Mouse (Mus musculus) embryonic facial prominence, embryonic 11.5 days (tissue): ENCODE measurements at regions not wholly inside any gene's neighbourhood (a gene's known extent, or its start where the extent isn't known, plus 50 kb on each side); places are given as distances from the start of the nearest gene placed in this dataset.
"Not testable (repeated sequence)": the region's sequence is repeated elsewhere in the genome, so short reads cannot be mapped to it uniquely, and the experiment has no call there.

Source experiments
- ATAC-seq: fragments of 200-750 bp; cut with Nextera tagmentation; replicated peaks from 2 replicates; pipeline ENCODE4 v1.8.0; 2017; ENCODE audit warnings: low read depth; ENCODE audit not compliant: insufficient number of reproducible peaks, low FRiP score, low TSS enrichment
- DNase-seq: peaks from one replicate; pipeline ENCODE4 v3.0.0-alpha.2; 2015; ENCODE audit warnings: low spot score
- H3K27ac ChIP-seq: fragments of 300-500 bp; sonication (generic); replicated peaks from 2 replicates; pipeline ENCODE4 v1.5.1; 2014; ENCODE audit warnings: mild to moderate bottlenecking, low read depth, low read length, control low read depth
- H3K27me3 ChIP-seq: fragments of 300-500 bp; sonication (generic); 2 replicates; pipeline ENCODE4 v1.6.1; 2014; ENCODE audit warnings: mild to moderate bottlenecking, low read length, moderate library complexity, mixed read lengths; ENCODE audit not compliant: control insufficient read depth, insufficient read depth
- H3K36me3 ChIP-seq: fragments of 300-500 bp; sonication (generic); replicated peaks from 2 replicates; pipeline ENCODE4 v1.6.1; 2014; ENCODE audit warnings: low read depth, mild to moderate bottlenecking, low read length, moderate library complexity, mixed read lengths; ENCODE audit not compliant: control insufficient read depth, insufficient read depth
- H3K4me1 ChIP-seq: fragments of 300-500 bp; sonication (generic); 2 replicates; pipeline ENCODE4 v1.6.1; 2014; ENCODE audit warnings: low read length, mixed read lengths; ENCODE audit not compliant: control insufficient read depth, insufficient read depth
- H3K4me2 ChIP-seq: fragments of 300-500 bp; sonication (generic); 2 replicates; pipeline ENCODE4 v1.6.1; 2014; ENCODE audit warnings: low read depth, mild to moderate bottlenecking, control low read depth, low read length, moderate library complexity
- H3K4me3 ChIP-seq: fragments of 300-500 bp; sonication (generic); 2 replicates; pipeline ENCODE4 v1.5.1; 2014; ENCODE audit warnings: low read depth, low read length, control low read depth
- H3K9ac ChIP-seq: fragments of 300-500 bp; sonication (generic); replicated peaks from 2 replicates; pipeline ENCODE4 v1.6.1; 2014; ENCODE audit warnings: mild to moderate bottlenecking, control low read depth, low read length
- H3K9me3 ChIP-seq: fragments of 300-500 bp; sonication (generic); replicated peaks from 2 replicates; pipeline ENCODE4 v1.6.1; 2016; ENCODE audit warnings: mild to moderate bottlenecking, low read length, inconsistent platforms, mixed read lengths; ENCODE audit not compliant: control insufficient read depth
- WGBS: fragments of 180-500 bp; shearing (Covaris S2); extraction: QIAGEN DNeasy Blood & Tissue Kit; methylation state at CpG from one replicate; pipeline ENCODE4 v1.1.7; 2014; 5-methylcytosine and 5-hydroxymethylcytosine counted together

GRCm38 (mm10) chr2:94695212-94695611, 257.3 kb upstream of the Api5 start:
- Histone ChIP-seq H3K4me3 (no peak overlapping the region), H3K4me2 (no peak overlapping the region), H3K4me1 (no peaks in the 10 kb centered on the region), H3K36me3 (no peaks in the 10 kb centered on the region), H3K27me3 (no peaks in the 10 kb centered on the region), H3K27ac (no peak overlapping the region), H3K9me3 (no peaks in the 10 kb centered on the region), H3K9ac (no peak overlapping the region)
- DNase-seq (no peak), ATAC-seq (no peak)
- 87% methylated on average over 3 of the region's 3 CpGs for WGBS

GRCm38 (mm10) chr2:94690560-94690959, 252.6 kb upstream of the Api5 start:
- no peaks in the 10 kb centered on the region for H3K9me3 ChIP-seq
- H3K27me3 ChIP-seq: no peaks in the 10 kb centered on the region
- H3K36me3 ChIP-seq: no peaks in the 10 kb centered on the region
- DNase-seq (no peak), ATAC-seq (no peak)
- no peak overlapping the region for H3K9ac ChIP-seq
- no peaks in the 10 kb centered on the region for H3K4me1 ChIP-seq
- no peak overlapping the region for H3K4me3 ChIP-seq
- no peak overlapping the region for H3K27ac ChIP-seq
- WGBS: 63% methylated on average over 4 of the region's 4 CpGs
- H3K4me2 ChIP-seq: no peak overlapping the region

GRCm38 (mm10) chr2:94685619-94686018, 247.7 kb upstream of the Api5 start:
- not testable (repeated sequence) for H3K9ac ChIP-seq, H3K9me3 ChIP-seq, H3K36me3 ChIP-seq, H3K27me3 ChIP-seq, H3K4me1 ChIP-seq, H3K4me3 ChIP-seq, H3K27ac ChIP-seq, ATAC-seq, DNase-seq, H3K4me2 ChIP-seq
- WGBS: 92% methylated on average over 2 of the region's 5 CpGs

- no peak overlapping the region for H3K4me2 ChIP-seq
- WGBS: 86% methylated on average over 6 of the region's 6 CpGs
- H3K9ac ChIP-seq: no peak overlapping the region
- H3K36me3 ChIP-seq: no peaks in the 10 kb centered on the region
- ATAC-seq (no peak), DNase-seq (no peak)
- H3K4me3 ChIP-seq: no peak overlapping the region
- no peaks in the 10 kb centered on the region for H3K4me1 ChIP-seq
- no peaks in the 10 kb centered on the region for H3K9me3 ChIP-seq
- no peak overlapping the region for H3K27ac ChIP-seq
- no peaks in the 10 kb centered on the region for H3K27me3 ChIP-seq
These were observed 242.3 kb upstream of the Api5 start for GRCm38 (mm10) chr2:94680096-94680765.

- ATAC-seq (no peak), DNase-seq (no peak)
- H3K4me1 ChIP-seq: no peaks in the 10 kb centered on the region
- H3K9ac ChIP-seq: no peak overlapping the region
- no peak overlapping the region for H3K4me2 ChIP-seq
- WGBS: 93% methylated on average over 2 of the region's 2 CpGs
- no peaks in the 10 kb centered on the region for H3K27me3 ChIP-seq
- H3K9me3 ChIP-seq: no peaks in the 10 kb centered on the region
- no peak overlapping the region for H3K27ac ChIP-seq
- H3K4me3 ChIP-seq: no peak overlapping the region
- no peaks in the 10 kb centered on the region for H3K36me3 ChIP-seq
These were observed 227.9 kb upstream of the Api5 start for GRCm38 (mm10) chr2:94665850-94666249.

GRCm38 (mm10) chr2:94658426-94658825, 220.5 kb upstream of the Api5 start:
- no peak overlapping the region for H3K9ac ChIP-seq
- no peaks in the 10 kb centered on the region for H3K4me1 ChIP-seq
- H3K27ac ChIP-seq: no peak overlapping the region
- H3K36me3 ChIP-seq: no peaks in the 10 kb centered on the region
- no peaks in the 10 kb centered on the region for H3K27me3 ChIP-seq
- DNase-seq (no peak), ATAC-seq (no peak)
- no peak overlapping the region for H3K4me3 ChIP-seq
- no peaks in the 10 kb centered on the region for H3K9me3 ChIP-seq
- 83% methylated on average over 8 of the region's 8 CpGs for WGBS
- H3K4me2 ChIP-seq: no peak overlapping the region
